Mouse (Mus musculus) small intestine, adult 2 months (tissue): ENCODE results near the gene Abcb8.

ENCODE experiments used
- CTCF ChIP-seq: fragments of 200-500 bp; IDR thresholded peaks from 2 replicates; pipeline ENCODE4 v1.5.1; 2012; ENCODE audit warnings: low read depth, mild to moderate bottlenecking, control low read depth, inconsistent platforms, low read length, moderate library complexity, mixed read lengths; ENCODE audit not compliant: insufficient replicate concordance, insufficient read length; ENCODE audit errors: extremely low read depth
- POLR2A ChIP-seq: fragments of 200-500 bp; IDR thresholded peaks from 2 replicates; pipeline ENCODE4 v1.6.1; 2012; ENCODE audit warnings: low read depth, mild to moderate bottlenecking, control low read depth, inconsistent platforms, low read length, moderate library complexity

DNA sequence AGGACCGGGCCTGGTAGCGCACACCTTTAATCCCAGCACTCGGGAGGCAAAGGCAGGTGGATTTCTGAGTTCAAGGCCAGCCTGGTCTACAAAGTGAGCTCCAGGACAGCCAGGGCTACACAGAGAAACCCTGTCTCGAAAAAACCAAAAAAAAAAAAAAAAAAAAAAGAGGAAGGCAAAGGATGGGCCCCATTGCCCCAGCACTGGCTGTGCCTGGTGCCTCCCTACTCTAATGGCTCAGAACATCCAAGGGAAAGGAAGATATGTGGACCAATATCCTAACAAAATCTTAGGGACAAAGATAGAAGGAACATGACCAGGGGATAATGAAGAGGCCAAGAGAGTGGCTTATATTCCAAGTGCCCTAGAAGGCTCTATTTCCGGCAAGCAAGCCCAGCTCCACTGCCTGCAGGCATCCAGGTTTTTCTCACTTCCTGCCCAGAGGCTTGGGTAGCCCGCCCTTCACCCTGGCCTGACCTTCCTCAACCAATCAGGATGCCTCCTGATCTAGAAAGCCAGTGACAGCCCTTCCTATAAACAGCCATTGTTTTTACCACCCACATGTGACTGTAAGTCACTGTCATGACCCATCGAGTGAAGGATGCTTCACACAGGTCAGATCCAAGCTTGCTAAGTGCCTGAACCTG, 4.3 kb upstream of the Abcb8 start:
- no peak for TF ChIP-seq CTCF
- TF ChIP-seq POLR2A = no peak
